Mouse (Mus musculus) midbrain, embryonic 14.5 days (tissue): ENCODE data around the gene 2210016F16Rik. TPM values are rescaled to one million over a fixed set of nuclear protein-coding genes. Genes with fewer than 3 reads are reported as not detected.

Source experiments
- ATAC-seq: fragments of 200-750 bp; cut with Nextera tagmentation; 2 replicates; pipeline ENCODE4 v1.8.0; 2017; ENCODE audit warnings: moderate number of reproducible peaks, moderate library complexity; ENCODE audit not compliant: low FRiP score, low TSS enrichment
- DNase-seq: peaks from one replicate; pipeline ENCODE4 v3.0.0-alpha.2; 2015
- H3K27ac ChIP-seq: fragments of 300-500 bp; sonication (generic); replicated peaks from 2 replicates; pipeline ENCODE4 v1.5.1; 2014; ENCODE audit warnings: mild to moderate bottlenecking, low read depth, low read length, moderate library complexity
- H3K27me3 ChIP-seq: fragments of 300-500 bp; sonication (generic); 2 replicates; pipeline ENCODE4 v1.6.1; 2014; ENCODE audit warnings: low read length, control low read depth, mixed read lengths; ENCODE audit not compliant: control insufficient read depth, insufficient read depth
- H3K36me3 ChIP-seq: fragments of 300-500 bp; sonication (generic); 2 replicates; pipeline ENCODE4 v1.6.1; 2014; ENCODE audit warnings: low read length, control low read depth; ENCODE audit not compliant: control insufficient read depth, insufficient read depth
- H3K4me1 ChIP-seq: fragments of 300-500 bp; sonication (generic); 2 replicates; pipeline ENCODE4 v1.6.1; 2014; ENCODE audit warnings: mild to moderate bottlenecking, antibody characterized with exemption, low read length, control low read depth; ENCODE audit not compliant: control insufficient read depth, insufficient read depth
- H3K4me2 ChIP-seq: fragments of 300-500 bp; sonication (generic); 2 replicates; pipeline ENCODE4 v1.6.1; 2014; ENCODE audit warnings: mild to moderate bottlenecking, low read length, moderate library complexity
- H3K4me3 ChIP-seq: fragments of 300-500 bp; sonication (generic); replicated peaks from 2 replicates; pipeline ENCODE4 v1.5.1; 2014; ENCODE audit warnings: low read depth, low read length
- H3K9ac ChIP-seq: fragments of 300-500 bp; sonication (generic); replicated peaks from 2 replicates; pipeline ENCODE4 v1.6.1; 2014; ENCODE audit warnings: mild to moderate bottlenecking, low read length, moderate library complexity
- H3K9me3 ChIP-seq: fragments of 300-500 bp; sonication (generic); 2 replicates; pipeline ENCODE4 v1.6.1; 2016; ENCODE audit warnings: low read length, control low read depth, mixed read lengths; ENCODE audit not compliant: control insufficient read depth
- WGBS: fragments of 180-500 bp; shearing (Covaris S2); extraction: QIAGEN DNeasy Blood & Tissue Kit; methylation state at CpG from one replicate; pipeline ENCODE4 v1.1.7; 2014; 5-methylcytosine and 5-hydroxymethylcytosine counted together
- polyA plus RNA-seq: library from polyadenylated mRNA; unstranded; fragments of >200 nt; fragmentation: Nextera tagmentation; extraction: Ambion mirVana; gene quantifications from 2 replicates; pipeline ENCODE4 v1.2.1, GENCODE M21; 2014

Gene 2210016F16Rik
- polyA plus RNA-seq, 1 experiment from 2014 or later: 22.9 TPM

DNA sequence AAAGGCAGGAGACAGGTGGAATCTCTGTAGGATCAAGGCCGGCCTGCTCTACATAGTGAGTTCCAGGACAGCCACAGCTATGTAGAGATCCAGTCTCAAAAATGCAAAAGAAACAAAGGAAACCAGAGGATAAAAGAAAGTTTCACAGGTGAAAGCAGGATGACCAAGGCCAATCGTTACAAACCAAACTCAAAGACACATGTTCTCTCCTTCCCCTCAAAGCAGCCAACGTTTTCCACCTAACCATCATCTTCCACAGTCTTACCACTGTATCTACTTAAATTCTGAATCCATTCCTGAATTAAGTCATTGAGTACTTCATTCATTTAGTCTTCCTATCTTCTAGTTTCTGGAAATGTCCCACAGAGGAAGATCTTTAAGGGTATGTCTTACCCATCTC is 3.4 kb upstream of the 2210016F16Rik start:
- Histone ChIP-seq H3K4me3 (no peak overlapping the region), H3K9ac (no peak overlapping the region), H3K4me1 (peaks cover 4% of the 10 kb centered on the region; the same call in 1 of the 2 replicates), H3K4me2 (no peak overlapping the region), H3K36me3 (peaks cover 34% of the 10 kb centered on the region), H3K9me3 (no peaks in the 10 kb centered on the region), H3K27me3 (no peaks in the 10 kb centered on the region), H3K27ac (no peak overlapping the region)
- WGBS: 45% methylated on average over 3 of the region's 3 CpGs
- ATAC-seq (no peak; the same call in 1 of the 2 replicates), DNase-seq (no peak)

DNA sequence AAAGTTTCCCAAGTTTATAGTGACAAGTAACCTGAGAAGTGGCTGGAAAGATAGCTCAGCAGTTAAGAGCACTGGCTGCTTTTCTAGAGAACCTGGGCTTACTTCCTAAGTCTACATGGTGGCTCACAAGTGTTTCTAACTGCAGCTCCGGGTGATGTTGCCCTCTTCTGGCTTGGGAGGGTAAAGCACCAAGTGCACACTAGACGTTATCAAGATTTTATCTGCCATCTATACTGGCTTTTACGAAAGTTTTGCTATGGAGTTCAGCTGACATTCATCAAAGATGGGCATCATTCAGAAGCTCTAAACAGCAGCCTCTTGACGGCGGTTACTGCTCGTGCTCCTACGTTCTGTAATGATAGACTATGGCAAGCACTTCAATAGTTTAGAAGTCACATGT is 2.9 kb upstream of the 2210016F16Rik start:
- H3K36me3 ChIP-seq: peaks cover 31% of the 10 kb centered on the region
- 15% methylated on average over 7 of the region's 7 CpGs for WGBS
- peaks cover 4% of the 10 kb centered on the region; the same call in 1 of the 2 replicates for H3K4me1 ChIP-seq
- no peak overlapping the region for H3K4me2 ChIP-seq
- no peaks in the 10 kb centered on the region for H3K27me3 ChIP-seq
- DNase-seq (peak; percentile 87), ATAC-seq (no peak)
- no peaks in the 10 kb centered on the region for H3K9me3 ChIP-seq
- no peak overlapping the region for H3K9ac ChIP-seq
- no peak overlapping the region for H3K4me3 ChIP-seq
- H3K27ac ChIP-seq: no peak overlapping the region

DNA sequence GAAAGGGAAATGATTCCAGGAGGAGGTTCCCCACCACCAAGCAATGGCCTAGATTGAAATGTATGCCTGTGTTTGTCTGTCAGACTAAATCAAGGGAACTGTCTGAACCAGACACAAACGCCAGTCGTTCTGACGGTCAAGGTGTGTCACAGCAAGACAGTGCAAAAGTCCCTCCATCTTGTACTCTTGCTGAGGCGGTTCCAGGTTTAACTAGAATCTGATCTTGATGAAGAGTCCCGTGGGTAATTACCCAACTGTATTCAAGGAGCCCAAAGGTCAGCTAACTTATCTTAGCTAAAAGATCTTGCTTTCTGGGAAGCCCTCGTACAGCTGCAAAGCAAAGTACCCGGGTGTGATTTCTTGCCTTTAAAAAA is 509 bp upstream of the 2210016F16Rik start:
- 87% methylated on average over 7 of the region's 7 CpGs for WGBS
- DNase-seq (no peak), ATAC-seq (no peak)
- peak overlapping the region; percentile 69 for H3K9ac ChIP-seq
- H3K9me3 ChIP-seq: peaks cover 10% of the 10 kb centered on the region
- peak overlapping the region; percentile 71 for H3K4me3 ChIP-seq
- peak overlapping the region; percentile 92 for H3K4me2 ChIP-seq
- peaks cover 4% of the 10 kb centered on the region; the same call in 1 of the 2 replicates for H3K4me1 ChIP-seq
- H3K27me3 ChIP-seq: no peaks in the 10 kb centered on the region
- H3K36me3 ChIP-seq: peaks cover 30% of the 10 kb centered on the region
- H3K27ac ChIP-seq: no peak overlapping the region

DNA sequence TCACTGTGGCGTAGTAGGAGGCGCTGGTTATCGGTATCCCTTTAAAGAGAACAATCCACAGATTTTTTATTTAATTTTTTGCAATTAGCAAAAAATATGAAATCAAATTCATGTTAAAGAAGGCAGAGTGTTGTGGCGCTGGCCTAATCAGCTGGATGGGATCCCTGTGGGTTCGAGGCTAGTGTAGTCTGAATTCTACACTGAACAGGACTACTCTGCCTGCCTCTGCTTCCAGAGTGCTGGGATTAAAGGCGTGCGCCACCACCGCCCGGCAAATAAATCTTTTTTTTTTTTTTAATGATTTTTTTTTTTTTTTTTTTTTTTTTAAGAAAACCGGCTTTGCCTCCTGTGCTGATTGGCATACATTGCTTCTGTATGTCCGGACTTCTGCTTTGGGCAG is 654 bp downstream of the 2210016F16Rik start:
- H3K4me1 ChIP-seq: peaks cover 4% of the 10 kb centered on the region; the same call in 1 of the 2 replicates
- peak overlapping the region; percentile 69 for H3K9ac ChIP-seq
- H3K36me3 ChIP-seq: peaks cover 21% of the 10 kb centered on the region
- 50% methylated on average over 11 of the region's 11 CpGs for WGBS
- H3K9me3 ChIP-seq: peaks cover 18% of the 10 kb centered on the region
- no peak overlapping the region for H3K27ac ChIP-seq
- peak overlapping the region; percentile 92 for H3K4me2 ChIP-seq
- DNase-seq (no peak), ATAC-seq (no peak)
- H3K4me3 ChIP-seq: peak overlapping the region; percentile 71
- H3K27me3 ChIP-seq: no peaks in the 10 kb centered on the region

DNA sequence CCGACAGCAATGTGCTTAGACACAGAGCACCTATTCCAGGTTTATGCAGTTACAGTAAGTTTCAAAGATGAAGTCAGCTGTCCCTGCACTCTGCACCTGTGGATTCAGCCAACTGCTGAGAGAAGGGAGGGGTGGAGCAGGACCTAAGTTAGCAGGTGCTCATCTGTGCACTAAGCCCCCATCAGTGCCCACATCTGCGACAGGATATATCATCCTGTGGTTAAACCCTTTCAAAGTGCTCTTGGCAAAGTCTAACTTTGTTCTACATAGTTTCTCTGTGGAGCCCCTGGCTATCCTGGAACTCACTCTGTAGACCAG is 11.9 kb downstream of the 2210016F16Rik start:
- no peaks in the 10 kb centered on the region for H3K27me3 ChIP-seq
- H3K4me2 ChIP-seq: no peak overlapping the region
- 89% methylated on average over 2 of the region's 2 CpGs for WGBS
- no peak overlapping the region for H3K4me3 ChIP-seq
- H3K9ac ChIP-seq: no peak overlapping the region
- H3K27ac ChIP-seq: no peak overlapping the region
- H3K4me1 ChIP-seq: no peaks in the 10 kb centered on the region
- no peaks in the 10 kb centered on the region for H3K9me3 ChIP-seq
- no peak for ATAC-seq
- no peaks in the 10 kb centered on the region for H3K36me3 ChIP-seq
- DNase-seq: no peak

DNA sequence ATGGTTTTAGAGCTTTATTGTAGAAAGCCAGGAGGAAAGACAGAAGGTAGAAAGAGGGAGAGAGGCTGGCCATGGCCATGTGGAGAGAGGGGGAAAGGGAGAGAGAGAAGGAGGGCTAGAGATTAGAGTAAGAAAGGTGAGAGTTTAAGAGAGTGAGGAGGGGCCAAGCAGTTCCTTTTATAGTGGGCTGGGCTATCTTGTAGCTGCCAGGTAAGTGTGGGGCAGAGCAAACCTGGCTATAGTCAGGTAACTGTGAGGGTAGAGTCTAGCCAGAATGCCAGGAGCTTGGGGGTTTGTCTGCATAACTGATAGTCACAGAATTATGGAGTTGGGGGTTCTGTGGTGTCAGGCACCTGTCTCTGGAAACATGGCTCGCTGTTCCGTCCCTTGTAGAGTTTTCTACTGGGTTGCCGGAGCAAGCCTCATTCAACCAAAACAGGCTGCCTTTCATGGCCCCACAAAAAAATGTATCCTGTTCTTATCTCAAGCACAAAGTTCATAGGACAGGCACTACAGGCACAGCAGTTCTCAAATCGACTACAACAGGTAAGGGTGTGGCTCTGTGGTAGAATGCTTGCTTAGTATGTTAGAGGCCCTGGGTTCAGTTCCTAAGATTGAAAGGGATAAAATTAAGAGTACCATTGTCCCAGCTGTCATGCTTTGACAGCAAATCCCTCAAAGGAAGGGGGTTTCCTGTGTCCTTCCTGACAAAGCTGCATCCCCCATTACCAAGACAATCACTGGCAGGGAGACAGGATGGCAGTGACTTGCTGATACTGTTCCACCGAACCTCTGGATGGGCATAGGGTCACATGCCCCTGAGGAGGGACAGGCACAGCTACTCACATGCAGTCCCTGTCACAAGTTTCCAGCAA is 12.5 kb downstream of the 2210016F16Rik start:
- Histone ChIP-seq H3K9me3 (no peaks in the 10 kb centered on the region), H3K36me3 (no peaks in the 10 kb centered on the region), H3K4me2 (no peak overlapping the region), H3K9ac (no peak overlapping the region), H3K27me3 (no peaks in the 10 kb centered on the region), H3K4me3 (no peak overlapping the region), H3K4me1 (no peaks in the 10 kb centered on the region), H3K27ac (no peak overlapping the region)
- no peak for ATAC-seq
- WGBS: 90% methylated on average over 5 of the region's 5 CpGs
- DNase-seq: no peak

DNA sequence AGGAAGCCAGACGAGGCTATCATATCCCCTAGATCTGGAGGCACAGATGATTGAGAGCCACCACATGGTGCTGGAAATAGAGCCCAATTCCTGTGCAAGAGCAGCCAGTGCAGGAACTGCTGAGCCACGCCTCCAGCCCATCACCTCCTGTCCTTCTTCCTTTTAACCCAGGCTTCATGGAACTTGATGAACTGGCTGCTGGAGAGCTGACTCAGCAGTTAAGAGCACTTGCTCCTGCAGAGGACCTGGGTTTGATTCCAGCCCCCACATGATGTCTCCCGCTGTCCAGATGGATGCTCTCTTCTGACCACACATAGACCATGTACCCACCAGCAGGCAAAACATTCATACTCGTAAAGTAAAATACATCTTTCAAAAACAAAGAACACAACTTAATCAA is 16.2 kb downstream of the 2210016F16Rik start:
- Histone ChIP-seq H3K4me3 (no peak overlapping the region), H3K36me3 (no peaks in the 10 kb centered on the region), H3K9me3 (no peaks in the 10 kb centered on the region), H3K9ac (no peak overlapping the region), H3K4me2 (no peak overlapping the region), H3K27ac (no peak overlapping the region), H3K4me1 (no peaks in the 10 kb centered on the region), H3K27me3 (no peaks in the 10 kb centered on the region)
- DNase-seq (no peak), ATAC-seq (no peak)
- 84% methylated on average over 4 of the region's 4 CpGs for WGBS

DNA sequence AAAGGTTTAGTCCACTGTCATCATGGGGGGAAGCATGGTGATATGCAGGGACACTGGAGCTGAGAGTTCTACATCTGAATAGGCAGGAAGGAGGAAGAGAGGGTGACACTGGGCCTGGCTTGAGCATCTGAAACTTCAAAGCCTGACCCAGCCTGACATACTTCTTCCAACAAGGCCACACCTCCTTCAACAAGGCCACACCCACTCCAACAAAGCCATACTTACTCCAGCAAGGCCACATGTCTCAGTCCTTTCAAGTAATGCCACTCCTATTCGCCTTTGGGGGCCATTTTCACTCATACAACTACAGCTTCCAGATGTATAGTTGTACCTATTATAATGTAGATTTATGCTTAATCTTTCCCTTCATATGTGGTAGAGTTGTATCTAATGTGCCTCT is 17.4 kb downstream of the 2210016F16Rik start:
- Histone ChIP-seq H3K27ac (no peak overlapping the region), H3K36me3 (no peaks in the 10 kb centered on the region), H3K9me3 (no peaks in the 10 kb centered on the region), H3K4me1 (no peaks in the 10 kb centered on the region), H3K9ac (no peak overlapping the region), H3K4me3 (no peak overlapping the region), H3K4me2 (no peak overlapping the region), H3K27me3 (no peaks in the 10 kb centered on the region)
- DNase-seq (no peak), ATAC-seq (no peak)
- 65% methylated on average over 1 of the region's 1 CpGs for WGBS

DNA sequence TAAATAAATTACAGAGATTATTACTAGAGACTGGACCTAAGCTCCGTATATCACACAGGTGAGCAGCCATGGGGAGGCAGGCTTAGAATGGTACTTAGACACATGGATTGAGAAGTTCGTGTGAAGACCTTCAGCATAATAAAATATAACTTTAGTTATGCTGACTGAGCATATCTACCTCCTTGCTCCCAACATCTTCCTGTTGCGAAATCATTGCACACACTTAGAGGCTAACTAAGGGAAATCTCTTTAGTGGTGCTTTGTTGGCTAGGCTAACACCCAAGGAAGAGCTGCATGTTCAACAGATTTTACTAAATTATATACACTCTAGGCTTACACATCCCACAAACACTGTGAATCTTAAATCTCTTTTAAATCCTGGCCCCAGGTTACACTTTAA is 18.7 kb downstream of the 2210016F16Rik start:
- H3K4me3 ChIP-seq: no peak overlapping the region
- 91% methylated on average over 3 of the region's 3 CpGs for WGBS
- no peak overlapping the region for H3K4me2 ChIP-seq
- H3K36me3 ChIP-seq: no peaks in the 10 kb centered on the region
- 0 out of 2 replicates have a peak, but pooled peaks cover 5% of the 10 kb centered on the region for H3K9me3 ChIP-seq
- no peak for ATAC-seq
- no peaks in the 10 kb centered on the region for H3K27me3 ChIP-seq
- H3K4me1 ChIP-seq: no peaks in the 10 kb centered on the region
- DNase-seq: no peak
- H3K27ac ChIP-seq: no peak overlapping the region
- no peak overlapping the region for H3K9ac ChIP-seq
